Mouse (Mus musculus): ENCODE measurements around the gene Hadh.

Hadh gene

DNA sequence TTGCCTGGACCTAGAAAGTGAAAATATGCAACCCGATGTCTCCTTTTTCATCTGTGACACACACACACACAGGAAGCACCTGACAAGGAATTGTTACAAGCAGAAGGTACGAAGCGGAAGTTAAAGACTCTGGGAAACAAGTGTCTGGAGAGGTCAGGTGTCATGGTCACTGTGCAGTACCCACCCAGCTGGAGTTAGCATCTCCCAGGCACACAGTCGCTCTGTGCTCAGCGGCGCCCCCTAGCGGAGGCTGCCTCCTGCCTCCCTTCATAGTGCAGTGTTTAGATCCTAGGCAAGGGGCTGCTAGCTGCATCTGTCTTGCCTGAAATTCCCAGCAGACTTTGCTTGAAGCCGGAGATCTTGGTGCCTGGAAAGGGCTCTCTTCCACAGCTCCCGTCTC is 57.1 kb downstream of the Hadh start:
- peak; percentile 55 to 58 for DNase-seq

- DNase-seq: no peak
These were observed 57.7 kb downstream of the Hadh start for GRCm38 (mm10) chr3:131214060-131214658.

DNA sequence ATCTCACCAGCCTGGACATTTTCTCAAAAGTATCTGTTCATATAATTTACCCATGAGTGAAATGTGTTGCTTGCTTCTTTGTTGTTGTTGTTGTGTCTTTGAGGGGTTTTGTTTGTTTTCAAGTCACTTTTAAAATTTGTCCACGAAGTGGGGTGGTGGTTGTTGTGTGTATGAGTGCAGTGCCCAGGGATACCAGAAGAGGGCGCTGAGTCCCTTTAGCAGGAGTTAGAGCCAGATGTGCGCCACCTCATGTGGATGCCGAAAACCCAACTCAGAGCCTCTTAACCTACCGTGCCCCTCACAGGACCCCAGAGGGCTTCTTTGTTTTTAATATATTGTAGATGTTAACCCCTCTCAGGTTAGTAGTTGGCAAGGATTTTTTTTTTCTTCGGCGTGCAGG is 59.7 kb downstream of the Hadh start:
- no peak for DNase-seq

GRCm38 (mm10) chr3:131208265-131208891 is 63.5 kb downstream of the Hadh start:
- DNase-seq: no peak

DNA sequence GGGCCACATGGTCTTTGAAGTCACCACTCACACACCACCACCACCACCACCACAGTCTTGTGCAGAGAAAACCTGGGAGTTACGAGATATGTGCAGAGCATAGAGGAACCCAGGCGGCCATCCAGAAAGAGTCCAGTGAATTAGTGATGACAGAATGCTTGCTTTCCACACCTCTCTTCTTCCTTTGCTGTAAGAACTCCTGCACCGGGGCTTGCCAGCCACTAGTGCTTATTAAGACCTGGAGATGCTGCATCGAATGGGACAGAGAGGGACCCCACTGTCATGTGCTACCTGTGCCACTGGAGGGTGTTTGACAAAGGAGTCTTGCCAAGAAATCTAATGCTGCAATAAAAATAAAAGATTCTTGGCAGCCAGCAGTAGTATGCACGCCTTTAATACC is 64.1 kb downstream of the Hadh start:
- no peak for DNase-seq

DNA sequence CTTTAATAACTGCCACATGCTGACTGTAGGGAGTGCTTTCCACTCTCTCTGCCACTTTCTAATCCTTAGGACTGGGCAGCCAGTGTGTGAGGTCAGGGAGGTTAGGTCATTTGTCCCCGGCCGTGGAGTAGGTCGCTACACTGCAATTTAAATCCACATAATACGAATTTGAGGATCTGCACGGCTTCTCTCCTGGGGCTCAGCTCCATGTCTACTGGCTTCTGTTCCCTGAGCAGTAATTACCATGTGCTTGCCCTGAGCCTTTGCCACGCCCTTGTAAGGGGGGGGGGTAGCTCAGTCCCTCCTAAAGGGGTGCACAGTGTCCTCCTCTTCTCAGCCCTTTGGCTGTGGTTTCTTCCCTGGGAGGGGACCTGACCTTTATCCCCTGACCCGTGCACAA is 69.6 kb downstream of the Hadh start:
- DNase-seq: no peak

DNA sequence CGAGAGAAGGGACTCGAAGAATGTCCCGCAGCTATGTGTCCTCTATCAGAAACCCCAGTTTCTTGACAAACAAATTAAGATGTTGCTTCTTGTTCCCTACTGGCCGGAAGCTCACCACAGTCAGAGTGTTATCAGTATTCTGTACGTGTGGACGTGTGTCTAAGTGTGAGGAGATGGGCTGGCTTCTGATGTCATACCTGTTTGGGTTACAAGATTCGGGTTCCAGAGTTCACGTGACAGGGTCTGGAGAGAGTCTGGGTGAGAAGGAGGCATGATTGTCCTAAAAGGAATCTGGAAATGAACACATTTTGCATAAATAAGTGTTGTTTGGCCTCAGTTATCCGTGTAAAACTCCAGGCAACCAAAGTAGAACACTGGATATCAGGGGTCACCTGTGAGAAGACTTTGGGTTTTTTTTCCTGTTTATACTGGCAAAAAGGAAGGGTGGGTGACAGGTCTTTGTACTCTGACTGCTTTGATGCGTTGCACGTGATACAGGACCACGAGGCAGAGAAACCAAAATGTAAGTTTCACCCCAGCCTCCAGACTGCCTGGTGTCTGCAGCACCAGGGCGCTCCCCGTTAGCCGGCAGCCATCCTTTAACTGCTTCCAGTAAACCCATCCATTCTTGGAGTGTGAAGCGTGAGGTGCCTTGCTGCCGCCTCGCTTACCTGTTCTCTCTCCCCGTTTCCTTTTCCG is 72.2 kb downstream of the Hadh start:
- DNase-seq: no peak

GRCm38 (mm10) chr3:131198991-131199390 is 72.9 kb downstream of the Hadh start:
- no peak for DNase-seq

DNA sequence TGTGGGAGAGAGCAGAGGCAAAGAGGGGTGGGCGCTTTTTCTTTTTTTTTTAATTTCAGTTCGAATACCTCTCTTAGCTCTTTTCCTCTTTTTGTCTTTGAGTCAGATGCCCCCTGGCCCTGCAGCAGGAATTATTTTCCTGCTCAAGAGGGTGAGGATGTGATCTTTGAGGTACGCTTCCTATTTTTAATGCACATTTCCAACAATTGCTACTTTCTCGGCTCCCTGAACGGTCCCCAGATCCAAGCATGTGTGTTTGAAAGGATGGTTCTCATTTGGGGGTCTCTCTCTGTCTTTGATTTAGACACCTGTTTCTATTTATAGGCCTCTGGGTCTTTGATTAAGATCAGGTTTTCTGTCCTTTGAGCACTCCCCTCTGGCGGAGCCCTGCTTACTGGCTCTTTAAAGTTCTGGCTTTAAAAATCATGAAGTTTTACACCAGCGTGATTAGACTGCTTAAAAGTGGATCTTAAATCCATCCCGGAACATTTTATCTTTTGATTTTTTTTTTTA is 75.3 kb downstream of the Hadh start:
- no peak for DNase-seq

DNA sequence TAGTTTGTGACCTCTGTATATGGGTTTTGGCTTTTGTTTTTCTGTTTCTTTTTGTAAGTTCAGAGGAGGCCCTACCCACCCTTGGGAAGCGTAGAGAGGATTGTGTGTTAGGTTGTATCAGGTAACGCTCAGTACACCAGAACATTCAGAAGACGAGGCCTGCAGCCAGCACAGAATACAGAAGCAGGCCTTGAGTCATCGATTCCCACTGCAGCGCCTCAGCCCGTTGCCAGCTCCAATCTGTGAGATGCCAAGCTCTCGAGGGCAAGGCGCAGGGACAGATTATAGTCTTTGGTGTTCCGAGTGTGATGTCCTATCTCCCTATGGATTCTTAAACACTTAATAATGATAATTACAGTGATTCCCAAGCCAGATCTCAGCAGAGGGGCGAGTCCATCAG is 75.9 kb downstream of the Hadh start:
- peak; percentile 16 to 38 for DNase-seq

DNA sequence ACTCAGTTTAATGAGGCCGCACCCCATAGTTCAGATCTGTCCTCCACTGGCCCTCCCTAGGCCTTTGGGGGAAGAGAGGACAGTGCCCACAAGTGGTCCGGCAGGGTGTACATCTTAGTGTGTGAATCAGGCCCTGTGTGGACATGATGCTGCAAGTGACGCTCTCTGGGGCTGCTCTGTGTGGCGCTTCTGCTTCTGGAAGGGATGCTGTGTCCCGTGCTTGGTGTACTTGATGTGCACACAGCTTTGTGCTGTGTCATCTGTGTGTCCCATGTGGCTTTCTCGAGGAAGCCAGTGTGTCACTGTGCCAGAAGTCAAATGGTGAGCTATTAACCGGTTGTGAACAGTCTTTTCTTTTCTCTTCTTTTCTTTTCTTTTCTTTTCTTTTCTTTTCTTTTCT is 80.4 kb downstream of the Hadh start:
- no peak for DNase-seq

GRCm38 (mm10) chr3:131190671-131191367 is 81.1 kb downstream of the Hadh start:
- DNase-seq: no peak

DNA sequence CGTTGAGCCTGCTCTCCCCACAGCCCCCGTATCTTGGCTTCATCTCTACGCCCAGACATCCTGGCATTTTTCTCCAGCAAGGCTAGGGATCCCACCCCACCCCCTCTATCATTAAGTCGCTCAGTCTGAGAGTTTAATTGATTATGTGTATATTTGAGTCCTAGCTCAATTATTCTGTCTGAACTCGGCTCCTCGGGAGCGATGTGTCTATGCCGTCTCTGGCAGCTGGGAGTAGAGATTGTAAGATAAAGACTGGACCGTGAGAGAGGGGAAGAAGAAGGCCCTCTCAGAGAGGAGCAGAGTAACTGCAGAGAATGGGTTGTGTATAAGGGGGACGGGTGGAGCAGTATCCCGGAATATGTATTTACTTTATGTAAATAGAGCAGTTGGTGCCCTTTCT is 81.7 kb downstream of the Hadh start:
- DNase-seq: no peak

GRCm38 (mm10) chr3:131186193-131186592 is 85.7 kb downstream of the Hadh start:
- no peak for DNase-seq

All from cerebellum, postnatal 10 days (tissue).